Mouse (Mus musculus): Measurements from ENCODE around the gene Rrbp1.

The Rrbp1 gene

DNA sequence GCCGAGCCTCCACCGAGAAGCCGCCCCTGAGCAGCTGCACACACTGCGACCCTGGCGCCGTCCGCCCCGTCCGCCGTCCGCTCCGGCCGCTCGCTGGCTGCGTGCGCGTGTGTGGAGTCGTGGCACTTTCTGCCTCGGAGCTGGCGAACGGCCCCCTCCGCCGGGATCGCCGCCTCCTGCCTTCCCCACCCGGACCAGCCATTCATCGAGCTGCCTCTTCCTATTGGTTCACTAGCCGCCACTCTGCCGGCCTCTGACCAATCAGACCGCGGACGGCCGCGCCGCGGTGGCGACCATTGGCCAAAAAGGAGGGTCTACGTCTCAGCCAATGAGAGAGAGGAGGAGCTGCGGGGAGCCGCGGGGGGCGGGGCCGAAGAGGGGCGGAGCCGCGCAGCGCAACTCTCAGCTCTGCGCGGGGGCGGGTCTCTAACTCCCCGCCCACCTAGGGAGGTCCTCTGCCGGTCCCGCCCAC lies at the start of gene Rrbp1:
Gene Rrbp1, minus strand, starts transcription at position 184 of the 472 bp plus-strand sequence.
- DNase-seq = peak; percentile 99

DNA sequence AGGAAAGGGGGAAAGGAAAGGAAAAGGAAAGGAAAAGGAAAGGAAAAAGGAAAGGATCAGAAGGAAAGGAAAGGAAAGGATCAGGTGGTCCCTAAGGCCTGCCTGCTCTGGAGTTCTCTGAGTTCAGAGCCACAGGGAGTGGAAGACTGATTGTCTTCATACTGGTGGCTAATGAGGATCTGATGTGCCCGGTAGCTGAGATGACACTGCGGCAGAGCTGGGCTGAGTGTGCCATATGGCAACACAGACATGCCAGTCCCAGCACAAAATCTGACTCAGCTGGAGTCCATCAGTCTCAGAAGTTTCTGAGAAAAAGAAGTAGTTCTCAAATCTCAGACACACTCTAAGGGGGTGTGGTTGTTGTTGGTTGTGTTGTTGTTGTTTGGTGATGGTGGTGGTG lies 46.7 kb upstream of the Rrbp1 start:
- DNase-seq = no peak

DNA sequence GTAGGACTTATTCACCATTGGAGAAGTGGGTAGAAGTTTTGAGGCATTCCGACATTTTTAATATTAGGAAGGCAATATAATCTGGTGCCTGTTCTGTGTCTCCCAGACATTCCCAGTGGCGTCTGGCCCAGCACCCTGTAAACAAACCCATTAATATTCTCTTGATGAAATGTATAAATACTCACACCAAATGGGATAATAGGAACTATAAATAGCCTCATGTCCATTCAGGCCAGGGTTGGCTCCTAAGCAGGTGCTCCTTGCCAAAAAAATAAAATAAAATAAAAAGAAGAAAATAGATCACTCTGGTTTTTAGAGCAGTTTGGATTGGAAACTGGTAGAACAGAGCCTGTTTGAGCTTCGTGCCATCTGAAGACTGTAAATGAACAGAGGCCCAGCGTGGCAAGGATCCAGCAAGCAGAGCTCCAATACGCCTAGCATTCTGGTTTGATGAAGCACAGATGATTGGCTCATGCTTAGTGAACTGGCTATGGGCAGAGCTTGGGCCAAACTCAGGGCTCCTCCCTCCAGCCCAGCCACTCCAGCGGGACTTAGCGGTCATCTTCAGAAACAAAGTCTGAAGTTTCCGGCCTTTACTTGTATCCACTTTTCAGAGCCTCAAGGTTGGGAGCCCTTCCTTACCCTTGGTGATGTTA lies 41.5 kb upstream of the Rrbp1 start:
- peak; percentile 65 for DNase-seq

DNA sequence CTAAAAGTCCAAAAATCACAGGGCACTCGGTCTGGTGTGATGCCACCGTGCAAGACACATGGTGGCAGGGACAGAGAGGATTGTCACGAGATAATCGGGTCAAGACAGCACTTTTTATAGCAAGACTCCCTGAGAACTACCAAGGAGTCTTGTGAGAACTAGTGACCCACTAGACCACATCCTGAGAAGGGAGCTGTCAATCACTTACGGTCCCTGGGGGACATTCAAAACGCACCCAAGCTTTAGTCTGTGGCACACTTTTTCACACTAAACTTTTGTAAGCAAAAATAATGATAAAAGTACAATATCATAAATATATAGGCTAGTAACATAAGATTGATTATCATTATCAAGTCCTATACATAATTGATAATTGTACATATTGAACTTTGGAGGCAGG lies 39.8 kb upstream of the Rrbp1 start:
- DNase-seq = no peak

DNA sequence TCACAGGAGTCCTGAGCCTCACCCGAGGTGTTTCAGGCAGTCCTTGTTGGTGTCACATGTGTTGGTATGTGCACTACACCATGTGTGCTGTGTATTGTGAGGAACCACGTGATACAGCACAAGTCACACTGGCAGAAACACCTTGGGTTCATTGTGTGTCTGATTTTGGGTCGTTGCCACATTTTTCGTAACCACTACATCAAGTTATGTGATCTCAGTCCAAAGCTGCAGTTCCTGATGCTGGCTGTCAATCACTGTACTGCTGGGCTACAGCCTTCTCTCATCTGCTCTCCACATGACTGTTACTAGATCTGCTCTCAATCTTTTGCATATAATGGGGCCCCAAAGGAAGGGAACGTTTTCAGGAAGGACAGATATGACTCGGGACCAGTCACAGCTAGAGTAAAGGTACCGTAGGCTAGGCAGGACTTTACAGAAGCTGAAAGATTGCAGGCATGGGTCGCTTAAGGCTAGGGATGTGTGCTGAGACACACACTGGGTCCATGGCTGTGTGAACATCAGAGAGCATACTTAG lies 39.1 kb upstream of the Rrbp1 start:
- DNase-seq = no peak

DNA sequence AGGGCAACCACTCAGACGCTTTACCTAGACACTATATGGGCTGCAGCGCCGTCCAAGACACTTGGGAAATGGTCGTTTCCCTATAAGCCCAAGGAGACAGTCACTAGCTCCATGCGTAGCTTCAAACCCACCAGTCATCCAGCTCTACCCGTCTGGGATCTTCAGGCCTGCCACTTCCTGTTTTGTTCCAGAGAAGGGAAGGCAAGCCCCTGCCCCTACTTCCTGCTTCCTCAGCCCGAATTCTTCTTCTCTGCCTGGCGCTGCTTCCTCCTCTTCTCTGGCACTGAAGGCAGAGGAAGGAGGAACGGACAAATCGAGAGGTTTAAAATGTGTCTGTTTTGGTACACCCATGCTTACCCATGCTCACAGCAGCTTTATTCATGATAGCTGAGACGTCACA lies 35.9 kb upstream of the Rrbp1 start:
- DNase-seq = no peak

DNA sequence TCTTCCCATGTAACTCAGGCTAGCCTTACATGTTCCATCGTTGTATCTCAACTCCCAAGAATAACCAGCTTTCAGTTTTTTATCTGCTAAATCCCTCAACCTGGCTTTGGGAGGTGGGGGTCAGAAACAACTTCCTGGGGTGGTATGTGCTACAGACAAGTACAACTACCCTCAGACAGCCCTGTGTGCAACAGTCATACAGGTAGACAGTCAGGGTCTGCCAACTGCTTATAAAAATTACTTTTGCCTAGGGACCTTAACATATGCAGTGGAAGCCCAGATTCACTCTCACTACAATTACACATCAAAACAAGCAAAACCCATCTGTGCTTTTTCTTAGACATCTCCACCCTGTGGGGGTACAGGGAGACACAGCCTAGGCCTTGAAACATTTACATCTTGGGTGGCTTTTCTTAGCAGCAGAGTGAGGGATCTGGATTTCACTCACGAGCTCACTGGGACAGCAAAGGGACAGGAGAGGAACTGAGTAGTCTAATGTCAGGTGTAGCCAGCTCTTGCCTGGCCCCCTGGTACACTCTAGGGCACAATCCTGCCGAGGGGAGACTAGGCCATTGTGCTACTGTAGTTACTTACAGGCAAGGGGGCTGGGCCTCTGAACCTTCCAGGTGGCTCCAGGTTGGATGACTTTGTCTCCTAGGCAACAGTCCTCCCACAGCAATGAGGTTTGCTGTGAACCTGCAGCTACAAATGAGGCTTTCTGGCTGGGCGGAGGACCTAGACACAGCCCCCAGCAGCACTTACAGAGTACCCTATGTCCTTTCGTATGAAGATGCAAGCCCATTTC lies 34.9 kb upstream of the Rrbp1 start:
- peak; percentile 23 for DNase-seq

DNA sequence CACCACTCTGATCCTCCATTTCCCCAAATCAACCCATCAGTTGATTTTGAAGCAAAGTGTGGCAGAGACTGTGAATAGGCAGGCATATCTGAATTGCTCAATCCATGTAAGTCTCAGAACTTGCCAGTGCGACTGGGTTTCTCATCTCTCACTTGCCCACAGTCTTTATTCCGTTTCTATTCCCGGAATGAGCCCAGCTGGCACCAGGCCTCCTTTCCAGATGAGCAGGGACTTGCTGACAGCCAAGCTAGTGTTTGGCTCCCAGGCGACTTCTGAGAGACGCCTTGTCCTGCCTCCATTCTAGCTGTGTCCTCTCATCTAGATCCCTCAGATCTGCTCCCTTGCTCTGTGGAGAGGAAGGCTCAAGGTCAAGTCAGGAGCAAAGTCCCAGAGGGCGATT lies 33.7 kb upstream of the Rrbp1 start:
- peak; percentile 75 for DNase-seq

DNA sequence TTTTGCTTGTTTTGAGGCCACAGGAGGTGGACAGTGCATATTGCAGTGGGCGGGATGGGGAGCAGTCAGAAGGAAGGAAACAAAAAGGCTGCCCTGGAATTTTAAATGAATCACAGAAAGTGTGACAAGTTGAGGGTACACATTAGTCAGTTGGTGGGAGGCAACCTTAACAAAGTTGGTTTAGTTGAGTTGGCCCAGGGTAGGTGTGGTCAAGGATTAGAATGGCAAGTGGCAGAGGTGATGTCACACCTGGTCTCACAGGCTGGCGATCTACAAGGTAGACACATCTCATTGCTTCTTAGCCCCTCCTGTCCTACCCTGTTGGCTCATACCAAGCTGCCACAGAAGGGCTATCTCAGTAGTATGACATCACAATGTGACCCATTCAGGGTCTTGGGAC lies 21.6 kb upstream of the Rrbp1 start, which contains the start of gene Banf2:
Gene Banf2, plus strand, starts transcription at position 396 of the 400 bp plus-strand sequence.
- no peak for DNase-seq

DNA sequence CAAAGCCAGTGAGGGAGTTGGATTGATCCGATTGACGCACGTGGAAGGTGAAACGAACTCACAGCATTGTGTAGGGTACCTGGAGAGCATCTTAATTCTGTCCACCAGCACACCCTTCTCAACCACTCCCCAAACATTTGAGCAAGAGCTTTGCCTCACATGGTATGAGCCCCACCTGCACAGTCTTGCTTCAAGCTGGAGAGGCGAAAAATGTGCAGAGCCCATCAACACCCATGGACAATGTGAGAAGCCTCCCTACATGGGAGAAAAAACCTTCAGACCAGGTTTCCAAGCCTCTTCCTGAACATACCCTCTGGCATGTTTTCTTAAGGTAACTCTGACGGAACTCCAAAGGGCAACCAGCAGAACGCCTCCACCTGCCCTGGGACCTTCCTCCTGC lies 19.7 kb upstream of the Rrbp1 start:
- DNase-seq = no peak

DNA sequence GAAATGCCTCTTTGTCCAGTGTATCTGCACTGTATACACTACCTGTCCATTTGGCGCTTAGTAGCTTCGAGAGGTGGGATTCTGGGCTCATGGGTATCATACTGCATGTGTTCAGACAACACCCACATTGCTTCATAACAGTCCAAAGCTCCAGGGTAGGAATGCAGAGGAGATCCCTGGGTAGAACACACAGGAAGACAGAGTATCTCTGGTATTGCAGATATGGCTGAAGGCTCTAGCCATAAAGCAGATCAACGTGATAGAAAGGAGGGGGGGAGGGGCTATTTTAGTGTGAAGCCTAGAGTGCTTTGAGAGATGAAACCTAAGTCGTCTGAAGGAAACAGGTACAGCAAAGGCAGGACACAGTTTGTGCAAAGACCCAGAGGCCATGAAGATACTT lies 15.4 kb upstream of the Rrbp1 start:
- no peak for DNase-seq

DNA sequence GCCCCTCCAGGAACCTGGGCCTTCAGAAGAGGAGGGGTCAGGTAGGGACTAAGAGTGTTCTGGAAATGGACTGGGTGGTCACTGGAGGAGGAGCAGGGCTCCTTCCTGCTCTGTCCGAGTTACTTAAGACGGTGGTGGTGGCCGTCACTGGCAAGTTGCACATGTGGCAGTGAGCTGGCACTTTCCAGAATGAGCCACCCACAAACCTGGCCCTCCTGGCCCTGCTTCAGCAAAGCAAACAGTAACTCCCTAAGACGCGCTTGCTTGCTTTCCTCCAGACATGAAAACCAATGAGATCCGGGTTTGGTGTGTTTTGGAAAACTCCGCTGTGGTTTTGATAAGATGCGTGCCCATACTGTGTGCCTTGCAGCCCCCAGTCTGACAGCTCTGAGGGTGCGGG lies 14.3 kb upstream of the Rrbp1 start:
- no peak for DNase-seq

DNA sequence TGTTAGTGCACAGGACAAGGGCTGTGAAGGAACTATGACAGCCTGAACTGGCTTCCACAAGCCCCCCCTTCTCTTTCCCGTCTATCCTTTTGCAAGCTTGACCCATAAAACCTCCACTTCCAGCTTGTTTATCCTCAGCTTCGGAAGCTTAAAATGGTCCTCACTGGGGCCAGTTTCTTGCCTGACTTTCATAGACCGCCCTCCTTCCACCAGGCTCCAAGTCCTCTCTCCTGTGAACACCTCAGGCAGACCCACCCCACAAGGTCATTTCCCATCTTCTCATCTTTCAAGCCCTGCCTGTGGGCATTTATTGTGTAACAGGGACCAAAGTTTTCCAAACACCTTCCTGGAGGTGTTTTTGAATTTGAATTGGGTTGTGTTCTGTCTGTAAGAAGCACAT lies 11.4 kb upstream of the Rrbp1 start:
- no peak for DNase-seq

DNA sequence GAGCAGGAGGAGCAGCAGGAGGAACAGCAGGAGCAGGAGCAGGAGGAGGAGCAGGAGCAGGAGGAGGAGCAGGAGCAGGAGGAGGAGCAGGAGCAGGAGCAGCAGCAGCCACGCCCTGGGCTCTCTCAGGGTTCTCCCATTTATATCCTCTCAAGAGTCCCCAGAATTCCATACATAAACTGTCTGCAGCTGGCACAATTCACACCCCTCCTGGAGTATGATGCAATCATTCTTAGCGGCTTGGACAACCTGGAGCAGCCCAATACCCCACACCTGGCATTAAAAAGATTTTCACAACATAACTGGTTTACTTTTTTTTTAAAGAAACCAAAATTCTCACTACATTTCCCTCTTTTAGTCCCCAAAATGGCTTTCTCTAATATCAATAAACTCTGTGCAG lies 8.9 kb upstream of the Rrbp1 start:
- DNase-seq = no peak

DNA sequence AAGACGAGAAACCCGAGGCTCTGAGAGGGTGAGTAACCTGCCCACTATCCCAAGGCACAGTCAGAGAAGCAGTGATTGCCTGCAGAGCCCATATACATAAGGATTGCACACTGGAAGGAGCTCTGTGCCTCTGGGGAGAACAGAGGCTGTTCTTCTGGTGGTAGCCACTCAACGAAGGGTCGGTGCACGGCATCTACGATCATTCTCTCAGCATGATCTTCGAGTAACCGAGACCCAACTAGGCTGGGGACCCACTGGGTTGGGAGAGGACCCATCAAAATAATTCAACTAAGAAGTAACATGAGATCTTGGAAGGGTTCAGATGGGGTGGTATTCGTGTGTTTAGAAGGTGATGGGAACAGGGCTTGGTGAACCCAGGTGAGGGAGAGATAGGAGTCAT lies 4.8 kb upstream of the Rrbp1 start:
- no peak for DNase-seq

DNA sequence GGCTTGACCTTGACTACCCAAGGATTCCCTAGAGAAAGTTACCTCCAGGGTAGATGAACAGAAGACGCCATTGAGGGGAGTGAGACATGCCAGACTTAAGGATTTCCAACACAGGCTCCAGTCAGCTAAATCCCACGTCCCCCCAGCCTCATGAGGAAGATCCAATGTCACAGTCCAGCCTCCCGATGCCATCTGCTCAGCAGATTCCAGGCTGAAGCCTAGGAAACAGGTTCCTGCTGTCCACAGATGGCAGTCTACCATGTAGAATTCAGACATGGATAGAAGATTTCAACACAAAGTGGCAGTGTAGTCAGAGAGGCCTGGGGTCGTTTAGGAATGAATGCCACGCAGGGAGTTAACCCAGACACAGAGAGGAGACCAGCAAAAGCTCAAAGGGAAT lies 3.4 kb upstream of the Rrbp1 start:
- no peak for DNase-seq

DNA sequence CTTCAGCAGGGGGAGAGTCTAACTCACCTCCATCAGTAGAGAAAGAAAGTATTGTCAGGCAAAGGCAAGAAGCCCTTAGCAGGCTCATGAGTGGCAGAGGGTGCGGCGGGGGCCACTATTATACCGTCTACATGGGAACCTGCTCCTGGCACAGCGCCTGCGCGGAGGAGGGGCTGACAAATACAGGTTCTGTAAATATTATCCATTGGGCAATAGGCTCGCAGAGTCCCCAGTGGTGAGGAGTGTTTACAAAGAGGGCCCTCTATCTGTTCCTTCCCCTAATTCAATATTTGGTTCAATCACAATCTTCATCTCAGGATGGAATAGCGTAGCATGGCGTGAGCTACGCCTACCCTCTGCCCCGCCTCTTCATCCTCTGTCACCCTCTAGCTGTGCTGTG lies 3.0 kb upstream of the Rrbp1 start:
- no peak for DNase-seq

DNA sequence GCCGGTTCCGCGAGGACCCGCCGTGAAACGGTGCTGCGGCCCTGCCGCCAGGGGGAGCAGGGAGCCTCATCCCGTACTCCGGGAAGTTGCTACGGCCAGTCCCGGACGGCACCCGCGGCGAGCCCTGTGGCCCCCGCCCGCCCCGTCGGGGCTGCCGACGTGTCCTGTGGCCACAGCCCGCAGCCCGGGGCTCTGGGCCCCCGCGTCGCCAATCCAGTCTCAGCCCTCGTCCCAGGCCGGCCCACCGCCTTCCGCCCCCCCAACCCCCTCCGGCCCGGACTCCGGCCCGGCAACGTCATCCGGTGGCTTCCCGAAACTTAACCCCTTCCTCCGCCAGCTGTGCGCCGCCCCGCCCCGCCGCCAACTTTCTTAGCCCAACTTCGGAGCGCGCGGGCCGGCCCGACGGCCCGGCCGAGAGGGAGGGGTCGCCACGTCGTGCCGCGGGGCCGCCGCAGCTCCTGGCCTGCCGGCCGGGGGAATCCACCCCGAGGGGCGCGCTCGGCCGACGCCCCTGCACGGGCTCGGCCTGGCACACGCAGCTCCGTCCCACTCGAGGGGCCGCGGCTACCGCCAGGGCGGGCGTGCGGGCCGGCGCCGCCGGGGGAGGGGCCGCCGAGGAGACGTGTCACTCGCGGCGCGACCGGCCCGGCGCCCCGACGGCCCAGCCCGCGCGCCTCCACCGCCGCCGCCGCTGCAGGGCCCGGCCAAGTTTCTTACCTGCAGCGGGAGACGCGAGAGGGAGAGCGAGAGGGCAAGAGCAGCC lies 600 bp downstream of the Rrbp1 start:
- DNase-seq = peak; percentile 74

DNA sequence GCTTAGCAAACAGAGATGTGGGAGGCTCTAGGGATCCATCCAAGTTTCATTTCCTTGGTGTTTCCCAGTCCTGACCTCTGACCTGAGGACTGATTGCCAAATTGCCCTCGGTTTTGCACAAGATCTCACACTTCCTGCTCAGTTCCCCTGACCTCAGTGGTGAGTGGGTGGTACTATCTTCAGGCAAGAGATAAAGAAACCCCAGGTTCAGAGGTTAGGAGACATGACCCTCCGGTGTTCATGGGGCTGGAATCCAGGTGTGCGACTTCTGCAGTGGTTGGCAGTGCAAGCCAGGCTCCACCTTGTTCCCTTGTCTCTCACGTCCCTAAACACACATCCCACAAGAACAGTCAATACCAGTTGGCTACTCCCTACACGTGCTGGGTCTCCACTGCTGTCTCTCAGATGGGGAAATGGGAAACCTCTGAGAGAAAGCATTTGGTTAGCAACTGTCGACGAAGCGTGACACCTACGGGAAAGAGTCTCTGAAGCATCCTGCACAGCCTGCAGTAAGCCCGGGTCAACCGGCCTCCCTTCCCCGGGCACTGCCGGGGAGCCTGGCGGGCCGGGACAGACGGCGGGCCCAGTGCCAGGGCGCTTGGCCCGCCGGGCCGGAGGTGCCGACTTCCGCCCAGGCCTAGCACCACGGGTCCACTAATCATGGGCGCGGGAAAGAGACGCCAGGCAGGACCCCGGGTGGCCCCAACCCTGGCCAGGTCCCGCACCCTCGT lies 1.3 kb downstream of the Rrbp1 start:
- DNase-seq = no peak

DNA sequence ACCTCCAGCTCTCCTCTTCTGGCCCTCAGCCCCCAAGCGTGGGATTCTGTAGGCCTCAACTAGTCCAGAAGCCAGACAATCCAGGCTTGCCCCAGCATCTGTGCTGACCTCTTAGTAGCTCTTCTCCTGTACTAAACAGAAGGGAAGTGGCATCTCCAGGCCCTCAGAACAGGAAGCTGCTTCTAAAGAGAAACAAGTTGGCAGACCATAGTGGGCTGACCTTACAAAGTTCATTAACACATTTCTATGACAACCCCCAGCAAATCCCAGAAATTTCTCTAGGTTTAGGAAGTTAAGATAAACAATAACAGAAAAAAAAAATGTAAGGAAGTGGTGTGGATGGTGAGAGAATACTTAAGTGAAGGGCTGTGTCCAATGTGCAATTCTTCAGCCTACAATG lies 2.0 kb downstream of the Rrbp1 start:
- no peak for DNase-seq

DNA sequence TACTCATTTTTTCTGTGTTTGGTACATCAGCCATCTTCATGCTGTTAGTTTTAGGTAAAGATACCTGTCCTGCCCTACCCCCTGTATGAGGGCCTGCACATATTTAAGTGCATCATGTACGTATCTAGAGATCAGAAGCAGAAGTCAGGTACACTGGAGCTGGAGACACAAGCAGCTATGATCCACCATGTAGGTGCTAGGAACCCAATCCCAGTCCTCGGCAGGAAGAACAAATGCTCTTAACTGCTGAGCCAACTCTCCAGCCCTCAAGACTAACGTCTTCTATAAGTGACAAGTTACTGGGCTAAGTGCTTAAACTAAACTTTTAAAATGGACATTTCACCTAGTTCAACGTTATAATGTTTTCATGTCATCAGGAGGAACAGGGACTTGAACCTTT lies 3.9 kb downstream of the Rrbp1 start:
- DNase-seq = no peak

DNA sequence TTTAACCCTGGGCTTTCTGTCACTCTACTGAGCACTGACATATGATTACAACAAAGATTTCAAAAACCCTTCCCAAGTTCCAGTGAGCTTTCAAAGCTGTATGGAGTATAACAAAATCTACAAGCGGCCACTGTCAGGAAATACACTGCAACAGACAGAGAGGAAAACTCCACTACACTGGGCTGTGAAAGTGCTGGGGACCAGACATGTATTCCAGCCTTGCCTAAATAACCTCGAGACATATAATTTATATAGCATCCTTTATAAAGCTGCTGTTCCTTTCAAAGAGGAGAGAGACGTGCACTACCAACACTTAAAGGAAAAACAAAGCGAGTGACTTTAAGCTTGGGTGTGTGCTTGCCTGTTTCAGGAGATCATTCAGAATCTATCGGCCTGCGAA lies 4.4 kb downstream of the Rrbp1 start:
- DNase-seq = no peak
